Mouse (Mus musculus): ENCODE data around the gene Palm2.

- TF ChIP-seq CTCF (IDR thresholded peaks at IDR 0.05; ENCODE audit: low read depth) (no peak), EP300 (IDR thresholded peaks at IDR 0.05; ENCODE audit: low read depth) (no peak)
These were observed 158.7 kb downstream of the Palm2 start for GRCm38 (mm10) chr4:57592751-57593150.

Measured in liver, postnatal 0 days (tissue).